Mouse (Mus musculus) spleen, embryonic (tissue): ENCODE measurements around the gene Sel1l2.

Experiments
- CTCF ChIA-PET: fragments of 350-600 bp; sonication (Branson Sonifier 250); formaldehyde crosslinking; loops from one replicate; lab custom pipeline; 2022; lab: Charles Lee

Gene Sel1l2

DNA sequence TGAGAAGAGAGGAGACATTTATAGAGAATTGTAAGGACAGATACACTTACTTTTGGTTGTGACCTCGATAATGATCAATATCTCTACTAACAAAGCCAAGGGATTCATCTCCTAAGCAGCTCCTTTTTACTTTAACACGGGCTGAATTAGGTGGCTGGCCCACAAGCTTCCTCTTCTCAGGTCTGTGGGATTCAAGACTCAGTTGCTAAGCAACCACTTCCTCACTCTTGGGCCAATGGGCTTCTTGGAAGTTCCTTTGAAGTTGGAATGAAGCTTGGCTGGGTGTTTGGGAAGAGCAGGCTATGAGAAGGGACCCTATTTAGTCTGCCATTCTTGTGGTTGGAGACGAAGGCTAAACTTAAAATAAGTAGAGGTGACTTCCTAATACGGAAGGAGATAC, at the start of gene Sel1l2:
Sel1l2 (minus strand) TSS at position 182 of the 400 bp plus-strand sequence.
- CTCF ChIA-PET = no interaction called here

DNA sequence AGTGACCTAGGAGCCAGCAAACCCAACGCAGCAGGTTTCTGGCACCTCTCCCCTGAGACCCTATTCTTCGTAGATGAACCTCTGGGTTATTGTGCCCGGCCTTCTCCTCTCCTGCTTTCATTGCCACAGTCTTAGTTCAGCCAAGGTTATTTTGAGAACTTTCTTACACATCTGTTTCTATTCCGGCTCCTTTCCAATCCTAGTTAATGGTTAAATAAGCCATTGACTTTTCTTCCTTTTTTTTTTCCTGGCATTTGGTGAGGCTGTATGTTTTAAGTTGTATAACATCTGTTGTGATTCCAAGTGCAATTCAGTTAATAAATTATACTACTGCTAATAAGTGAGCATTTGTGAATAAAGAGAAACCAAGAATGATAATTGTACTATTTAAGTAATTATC, 49.6 kb upstream of the Sel1l2 start:
- CTCF ChIA-PET = no interaction called here

DNA sequence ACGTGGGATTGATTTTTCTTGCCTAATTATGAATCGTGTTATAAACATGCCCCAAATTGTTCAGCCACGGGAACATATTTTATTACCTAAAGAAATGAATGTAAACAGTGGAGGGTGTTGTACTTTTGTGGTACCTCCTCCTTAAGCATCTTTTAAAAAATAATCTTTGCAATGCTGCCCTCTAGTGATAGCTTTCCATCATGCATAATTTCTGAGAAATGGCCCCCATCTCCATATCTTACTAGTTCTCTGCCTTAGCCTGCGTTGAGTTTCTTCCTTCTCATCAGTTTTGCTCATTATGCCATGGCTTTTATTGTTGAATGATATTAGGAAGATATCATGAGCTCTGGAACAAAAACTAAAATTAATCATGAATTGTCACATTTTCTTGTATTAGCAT, 37.8 kb upstream of the Sel1l2 start:
- CTCF ChIA-PET = interaction anchor here (1.0 kb wide), 1 partner anchor 14 kb away, joined by 5 read pairs; no protein-coding TSS in a partner anchor

DNA sequence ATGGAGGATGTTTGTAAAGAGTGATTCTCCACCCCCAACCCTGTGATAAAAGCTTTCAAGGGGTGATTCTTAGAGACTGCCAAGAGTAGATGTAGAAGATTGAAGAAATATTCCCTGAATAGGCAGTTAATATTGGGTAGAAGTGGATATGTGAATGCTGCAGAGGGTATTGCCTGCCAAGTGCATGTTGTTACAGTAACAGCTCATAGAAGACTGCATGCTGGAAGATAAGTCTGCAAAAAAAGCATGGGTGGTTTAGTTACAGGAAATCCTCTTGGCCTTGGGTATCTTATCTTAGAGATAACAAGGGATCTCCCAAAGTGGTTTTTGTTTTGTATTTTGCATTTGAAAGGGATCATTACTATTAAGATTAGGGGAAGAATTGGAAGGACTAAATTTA, 36.3 kb upstream of the Sel1l2 start:
- CTCF ChIA-PET = no interaction called here

DNA sequence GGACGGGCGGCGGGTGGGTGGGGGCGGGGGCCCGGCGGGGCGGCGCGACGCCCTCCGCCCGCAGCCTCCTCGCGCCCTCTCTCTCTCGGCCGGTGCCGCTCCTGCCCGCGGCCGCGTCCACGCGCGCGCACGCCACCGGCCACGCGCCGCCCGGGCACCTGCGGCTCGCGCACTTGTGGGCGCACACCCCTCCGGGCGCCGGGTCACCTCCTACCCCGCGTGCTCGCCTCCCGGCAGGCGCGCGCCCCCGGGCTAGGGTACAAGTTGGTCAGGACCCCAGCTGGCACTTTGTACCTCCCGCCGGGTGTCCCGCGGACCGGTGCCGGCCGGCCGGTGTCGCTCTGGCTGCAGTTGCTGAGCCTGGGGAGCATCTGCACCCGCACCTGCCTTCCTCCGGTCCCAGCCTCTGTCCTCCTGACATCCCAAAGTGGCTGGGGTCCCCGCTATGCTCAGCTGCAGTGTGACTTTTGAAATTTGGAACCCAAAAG, 6.3 kb upstream of the Sel1l2 start:
- CTCF ChIA-PET = no interaction called here

DNA sequence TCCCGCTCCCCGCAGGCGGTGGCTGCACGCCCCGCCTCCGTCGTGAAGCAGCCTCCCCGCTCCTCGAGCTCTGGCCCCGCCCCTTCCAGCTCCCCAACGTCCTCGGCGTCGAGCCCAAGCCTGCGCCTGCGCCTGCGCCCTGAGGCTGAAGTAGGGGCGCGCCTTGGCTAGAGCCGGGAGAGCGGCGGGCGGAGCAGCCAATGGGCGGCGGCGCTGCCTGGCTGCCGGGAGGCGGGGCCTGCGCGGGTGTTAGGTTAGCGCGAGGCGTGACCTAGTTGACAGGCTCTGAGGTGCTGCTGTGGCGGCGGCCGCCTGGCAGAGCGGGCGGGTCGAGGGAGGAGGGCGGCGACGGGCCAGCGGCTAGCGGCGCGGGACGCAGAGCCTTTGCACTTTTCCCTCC, 5.7 kb upstream of the Sel1l2 start, which contains the start of gene Macrod2:
Macrod2 (plus strand) TSS at position 131 of the 400 bp plus-strand sequence.
- CTCF ChIA-PET = no interaction called here

DNA sequence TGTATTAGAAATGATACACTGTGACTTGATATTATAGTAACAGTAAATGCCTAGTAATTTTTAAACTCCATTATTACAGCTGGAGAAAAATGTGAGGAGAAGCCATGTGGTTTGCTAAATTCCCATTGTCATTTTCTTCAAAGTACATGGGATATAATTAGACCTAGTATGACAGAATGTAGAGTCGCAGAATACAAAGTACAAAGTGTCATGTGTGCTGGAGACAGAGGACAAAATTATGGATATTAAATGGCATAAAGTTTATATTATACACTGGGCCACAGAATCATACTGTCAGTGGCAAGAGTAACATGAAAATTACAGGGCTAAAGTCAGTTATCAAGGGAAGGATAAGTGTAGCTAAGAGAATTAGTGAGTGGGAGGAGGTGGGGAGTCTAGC, 24.7 kb downstream of the Sel1l2 start:
- CTCF ChIA-PET = no interaction called here

DNA sequence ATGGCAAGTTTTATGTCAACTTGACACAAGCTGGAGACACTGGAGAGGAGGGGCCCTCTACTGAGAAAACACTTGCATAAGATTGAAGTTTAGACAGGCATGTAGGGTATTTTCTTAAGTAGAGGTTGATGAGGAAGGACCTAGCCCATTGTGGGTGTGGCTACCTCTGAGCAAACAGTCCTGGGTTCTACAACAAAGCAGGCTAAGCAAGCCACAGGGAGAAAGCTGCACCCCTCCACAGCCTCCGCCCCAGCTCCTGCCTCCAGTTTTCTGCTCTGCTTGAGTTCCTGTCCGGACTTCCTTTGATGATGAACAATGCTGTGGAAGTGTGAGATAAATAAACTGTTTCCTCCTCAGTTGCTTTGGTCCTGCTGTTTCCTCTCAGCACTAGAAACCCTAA, 29.6 kb downstream of the Sel1l2 start:
- CTCF ChIA-PET = no interaction called here

DNA sequence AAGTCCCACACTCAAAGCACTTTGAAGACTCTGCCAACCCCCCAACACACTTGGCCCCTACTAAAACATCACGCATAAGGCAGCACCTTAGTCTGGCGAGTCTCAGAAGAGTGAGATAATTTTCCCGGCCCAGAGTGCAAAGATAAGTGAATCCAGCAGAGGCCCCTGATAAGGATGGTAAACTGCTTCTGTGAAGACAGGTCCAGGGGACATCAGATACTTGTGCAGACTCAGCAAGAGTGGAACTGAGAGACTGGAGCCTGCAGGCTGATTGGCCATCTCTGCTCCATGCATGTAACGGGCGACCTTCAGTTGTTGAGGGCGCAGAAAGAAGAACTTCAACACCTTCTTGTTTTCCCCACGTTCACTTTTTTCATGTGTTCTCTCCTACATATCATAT, 47.1 kb downstream of the Sel1l2 start:
- CTCF ChIA-PET = no interaction called here

DNA sequence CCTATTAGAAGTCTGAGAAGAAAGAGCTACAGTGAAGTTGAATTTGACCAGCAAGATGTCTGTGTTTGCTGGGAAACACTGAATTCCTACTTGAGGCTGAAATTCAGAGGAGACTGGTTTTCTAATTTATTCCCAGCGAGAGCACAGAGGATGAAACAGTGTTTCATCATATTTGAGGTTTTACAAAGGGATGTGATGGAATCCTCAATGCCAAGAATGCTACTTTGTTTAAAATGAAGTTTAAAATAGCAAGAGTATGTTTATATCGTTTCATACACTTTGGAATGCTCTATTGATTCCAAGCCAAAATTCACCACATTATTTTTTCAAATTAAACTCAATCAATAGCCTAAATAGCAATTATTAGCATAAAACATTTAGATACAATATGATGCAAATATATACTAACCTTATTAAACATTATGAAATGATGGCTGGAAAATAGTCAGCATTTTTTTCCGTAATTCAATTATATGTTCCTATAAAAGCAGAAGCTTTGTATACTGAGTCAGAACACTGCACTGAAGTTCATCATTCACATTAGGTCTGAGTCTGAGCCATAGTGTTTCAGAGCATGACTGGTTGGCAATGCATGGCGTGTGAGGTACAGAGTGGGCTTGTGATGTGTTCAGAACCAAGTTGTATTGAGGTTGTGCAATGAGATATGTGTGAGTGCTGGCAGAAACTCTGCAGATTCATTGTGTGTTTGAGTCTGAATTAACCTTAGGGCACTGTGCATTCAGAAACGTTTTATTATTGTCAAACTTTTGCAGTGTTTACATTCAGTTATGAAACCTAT, 58.8 kb downstream of the Sel1l2 start:
- CTCF ChIA-PET = no interaction called here

DNA sequence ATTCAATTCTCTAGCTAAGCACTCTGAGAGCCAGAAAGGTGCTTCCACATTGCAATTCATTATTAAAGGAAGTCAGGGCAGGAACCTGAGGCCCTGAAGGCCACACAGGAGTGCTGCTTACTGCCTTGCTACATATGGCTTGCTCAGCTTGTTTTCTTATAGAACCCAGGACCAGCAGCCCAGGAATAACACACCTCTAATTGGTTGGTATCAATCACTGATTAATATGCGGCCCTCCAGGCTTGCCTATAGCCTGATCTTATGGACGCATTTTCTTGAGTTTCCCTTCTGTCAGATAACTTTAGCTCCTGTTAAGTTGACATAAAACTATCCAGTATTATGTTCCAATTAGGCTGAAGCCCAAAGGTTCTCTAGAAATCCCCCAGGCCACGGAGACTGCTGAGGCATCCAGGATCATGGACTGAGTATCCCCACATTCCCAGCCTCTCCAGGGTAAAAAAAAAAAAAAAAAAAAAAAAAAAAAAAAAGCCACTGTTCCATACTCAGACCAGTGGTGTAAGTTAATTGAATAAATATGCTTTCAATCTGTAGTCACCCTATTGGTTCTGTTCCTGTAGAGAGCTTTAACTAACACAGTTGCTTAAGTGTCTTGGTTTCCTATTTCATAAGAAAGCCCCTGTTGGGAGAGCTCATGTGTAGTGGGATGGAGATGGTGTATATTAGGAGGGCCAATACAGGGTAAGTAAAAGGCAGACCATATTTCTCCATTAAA, 86.4 kb downstream of the Sel1l2 start:
- CTCF ChIA-PET = no interaction called here

DNA sequence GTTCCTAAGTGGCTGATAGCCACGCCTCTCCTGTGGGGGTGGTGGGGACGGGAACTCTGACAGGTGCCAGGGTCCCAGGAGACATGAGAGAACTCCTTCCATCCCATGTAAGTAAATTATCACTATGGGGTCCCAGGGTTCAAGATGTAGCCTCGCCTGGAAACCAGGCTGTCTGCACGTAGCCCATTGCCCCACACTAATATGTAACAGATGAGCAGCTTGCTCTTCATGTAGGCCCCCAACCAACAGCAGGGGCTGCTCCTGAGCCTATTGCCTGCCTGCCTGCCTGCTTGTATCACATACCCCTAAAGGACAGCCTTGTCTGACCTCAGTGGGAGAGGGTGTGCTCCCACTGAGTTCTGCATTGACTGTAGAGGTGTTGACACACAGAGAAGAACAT, 92.4 kb downstream of the Sel1l2 start:
- CTCF ChIA-PET = no interaction called here

DNA sequence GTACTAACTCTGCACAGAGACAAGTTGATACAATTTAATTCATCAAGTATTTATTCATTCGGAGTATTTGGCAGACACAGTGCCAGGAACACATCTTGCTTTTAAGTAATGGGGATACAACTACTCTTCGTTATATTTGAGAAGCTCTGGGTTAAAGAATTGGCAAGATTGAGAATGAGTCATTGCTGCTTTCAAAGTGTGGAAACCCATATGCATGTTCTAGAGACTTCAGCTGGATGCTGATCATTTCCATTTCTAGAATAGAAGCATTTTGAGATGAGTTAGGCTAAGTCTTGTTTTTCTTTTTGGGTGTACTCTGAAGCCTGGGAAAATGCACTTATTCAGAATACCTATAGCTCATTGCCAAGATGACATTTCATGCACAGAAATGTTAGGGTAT, 95.7 kb downstream of the Sel1l2 start:
- CTCF ChIA-PET = no interaction called here

DNA sequence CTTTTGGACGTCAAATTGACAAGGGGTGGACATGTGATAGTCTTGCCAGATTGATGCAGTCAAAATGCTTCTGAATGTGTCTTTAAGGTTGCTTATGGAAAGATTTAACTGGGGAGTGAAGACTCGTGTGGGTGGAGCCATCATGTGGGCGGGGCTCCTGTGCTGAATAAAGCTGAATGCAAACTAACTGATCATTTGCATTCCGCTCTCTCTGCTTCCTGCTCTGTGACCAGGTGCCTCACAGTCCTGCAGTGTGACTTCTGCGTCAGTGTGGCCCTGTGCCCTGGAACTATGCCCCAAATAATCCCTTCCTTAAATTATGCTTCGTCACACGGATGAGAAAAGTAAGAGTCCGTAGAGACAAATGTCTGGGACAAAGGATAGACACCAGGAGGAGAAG, 108.7 kb downstream of the Sel1l2 start:
- CTCF ChIA-PET = no interaction called here

DNA sequence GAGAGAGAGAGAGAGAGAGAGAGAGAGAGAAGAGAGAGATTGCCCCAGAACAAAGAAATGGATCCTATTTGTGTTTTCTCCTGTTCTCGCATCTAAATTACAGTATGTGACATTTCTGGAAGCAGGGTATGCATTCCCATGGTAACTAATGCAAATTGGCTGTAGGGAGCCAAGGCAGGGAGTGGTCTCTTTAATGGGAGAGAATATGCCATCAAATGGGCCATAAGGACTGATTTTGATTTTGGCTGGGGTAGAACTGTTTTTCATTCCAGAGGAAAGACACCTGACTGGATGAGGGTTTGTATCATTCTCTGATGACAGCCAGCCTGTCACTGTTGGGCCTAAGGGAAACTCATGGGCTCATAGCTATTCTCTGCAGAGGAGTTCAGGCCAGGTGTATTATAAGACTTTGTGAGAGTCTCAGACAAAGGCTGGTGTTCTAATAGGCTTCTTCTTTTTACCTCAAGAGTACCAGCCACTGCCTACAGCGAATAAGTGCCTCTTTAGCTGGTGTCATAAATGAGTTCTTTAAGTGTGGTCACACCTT, 133.8 kb downstream of the Sel1l2 start:
- CTCF ChIA-PET = no interaction called here

DNA sequence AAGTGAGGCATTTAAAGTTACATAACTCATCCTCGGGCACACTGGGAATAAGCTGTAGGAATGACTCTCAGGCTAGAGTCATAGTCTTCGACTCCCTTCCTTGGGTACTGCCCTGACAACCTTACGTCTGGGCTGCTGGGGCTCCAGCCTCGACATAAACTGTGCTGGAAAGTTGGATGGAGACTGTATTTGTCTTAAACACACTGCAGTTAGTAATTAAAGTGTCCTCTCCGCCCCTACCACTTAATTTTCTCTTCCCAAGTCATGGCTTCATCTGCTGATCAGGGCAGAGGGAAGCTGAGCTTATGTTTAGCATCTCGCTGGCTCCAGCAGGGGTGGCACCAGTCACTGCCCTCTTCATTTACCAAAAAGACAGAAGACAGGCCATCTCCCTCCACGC, 135.2 kb downstream of the Sel1l2 start:
- CTCF ChIA-PET = no interaction called here

DNA sequence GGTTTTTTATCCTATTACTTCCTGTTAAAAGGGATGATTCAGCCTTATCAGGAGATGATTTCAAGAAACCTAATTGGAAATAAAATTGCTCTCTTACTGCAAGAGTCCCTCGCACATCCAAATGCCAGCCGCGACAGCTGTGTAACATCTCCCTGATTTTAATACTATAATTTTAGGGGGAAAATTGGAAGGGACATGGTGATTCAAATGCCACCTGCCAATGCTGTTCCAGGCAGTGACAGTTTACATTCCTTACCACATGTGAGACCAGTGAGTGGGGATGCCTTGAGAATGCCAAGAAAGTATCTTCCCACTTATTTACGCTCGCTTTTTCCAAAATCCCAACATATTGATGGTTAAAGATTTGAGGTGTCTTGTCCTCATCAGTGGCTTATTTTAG, 146.4 kb downstream of the Sel1l2 start:
- CTCF ChIA-PET = no interaction called here

DNA sequence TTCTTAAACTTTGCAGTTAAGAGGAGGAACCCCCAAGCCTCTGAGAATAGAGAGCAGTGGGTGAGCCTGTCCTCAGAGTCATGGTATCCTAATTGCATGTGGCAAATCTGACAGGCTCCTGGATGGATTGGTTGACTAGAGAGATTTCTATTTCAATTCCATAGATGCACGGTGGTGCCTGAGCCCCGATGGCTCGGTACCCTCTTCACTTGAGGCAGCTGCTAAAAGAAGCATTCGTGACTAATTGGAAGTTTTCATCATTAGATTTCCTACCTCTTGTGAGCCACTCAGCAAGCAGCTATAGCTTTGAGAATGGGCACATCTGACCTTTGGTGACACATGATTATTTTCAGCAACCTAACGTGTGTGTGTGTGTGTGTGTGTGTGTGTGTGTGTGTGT, 147.1 kb downstream of the Sel1l2 start:
- CTCF ChIA-PET = no interaction called here

DNA sequence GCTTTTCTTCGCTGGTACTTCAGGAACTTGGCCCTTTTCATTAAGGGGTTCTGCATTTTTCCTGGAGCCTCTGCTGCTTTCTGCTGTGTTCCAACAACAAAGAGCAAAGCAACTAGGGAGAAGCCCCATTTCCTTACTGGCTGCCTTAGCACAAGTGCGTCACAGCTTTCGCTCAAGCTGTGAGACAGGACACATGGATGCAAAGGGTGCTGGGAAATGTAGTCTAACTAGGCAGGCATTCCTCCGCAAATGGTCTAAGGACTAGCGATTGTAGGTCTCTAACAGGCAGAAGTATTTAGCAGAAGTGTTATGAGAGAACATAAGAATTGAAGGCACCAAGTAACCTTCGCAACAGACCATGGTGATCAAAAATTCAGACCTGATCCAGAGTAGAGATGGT, 152.3 kb downstream of the Sel1l2 start:
- CTCF ChIA-PET = no interaction called here

DNA sequence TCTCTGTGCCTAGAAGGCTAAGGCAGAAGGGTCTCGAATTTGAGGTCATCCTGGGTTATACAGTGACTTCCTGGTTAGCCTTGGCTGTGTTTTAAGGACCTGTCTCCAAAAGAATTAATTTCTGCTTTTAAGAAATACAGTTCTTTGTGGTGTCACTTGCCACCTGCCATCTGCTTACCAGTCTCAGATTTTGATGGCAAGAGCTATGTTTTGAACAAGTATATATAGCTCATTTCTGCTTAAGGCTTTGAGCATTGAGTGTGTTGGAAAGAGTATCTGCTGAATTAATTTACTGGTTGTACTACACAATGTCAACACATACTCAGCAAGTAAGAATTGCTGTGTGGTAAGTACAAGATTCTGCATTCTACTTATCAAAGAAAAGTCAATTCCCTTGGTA, 159.2 kb downstream of the Sel1l2 start:
- CTCF ChIA-PET = no interaction called here

DNA sequence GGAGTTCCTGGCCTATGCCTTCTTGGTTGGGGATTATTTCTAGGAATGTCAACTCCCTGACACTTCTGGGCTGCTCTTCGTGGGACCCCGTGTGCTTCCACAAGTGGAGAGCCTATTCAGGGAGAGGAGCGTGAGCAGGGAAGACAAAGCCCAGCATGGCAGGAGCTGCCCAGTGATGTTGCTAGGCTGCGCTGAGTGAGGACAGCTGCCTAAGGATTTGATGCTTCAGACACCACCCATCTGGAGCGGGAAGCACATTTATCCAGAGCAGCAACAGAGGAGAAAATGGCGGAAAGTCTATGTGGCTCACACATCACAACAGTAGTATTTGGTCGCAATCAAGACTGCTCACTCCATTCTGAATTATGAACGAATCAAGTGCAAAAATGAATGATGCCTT, 169.2 kb downstream of the Sel1l2 start:
- CTCF ChIA-PET = no interaction called here

DNA sequence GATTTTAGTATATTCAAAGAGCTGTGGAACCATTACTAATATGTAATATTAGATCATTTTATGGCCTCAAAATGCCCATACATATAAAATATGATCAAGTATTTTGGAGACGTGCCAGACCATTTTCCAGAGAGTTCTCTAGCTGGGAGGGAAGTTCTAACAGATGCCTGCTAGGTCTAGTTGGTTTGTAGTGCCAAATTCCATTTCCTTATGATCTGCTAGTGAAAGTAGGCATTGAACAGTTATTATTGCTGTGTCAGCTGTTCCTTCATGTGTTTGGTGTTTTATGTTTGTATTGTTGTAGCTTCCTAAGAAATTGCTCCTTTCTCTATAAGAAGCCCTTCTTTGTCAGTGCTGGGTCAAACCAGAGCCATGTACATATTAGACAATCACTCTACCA, 173.5 kb downstream of the Sel1l2 start:
- CTCF ChIA-PET = no interaction called here

DNA sequence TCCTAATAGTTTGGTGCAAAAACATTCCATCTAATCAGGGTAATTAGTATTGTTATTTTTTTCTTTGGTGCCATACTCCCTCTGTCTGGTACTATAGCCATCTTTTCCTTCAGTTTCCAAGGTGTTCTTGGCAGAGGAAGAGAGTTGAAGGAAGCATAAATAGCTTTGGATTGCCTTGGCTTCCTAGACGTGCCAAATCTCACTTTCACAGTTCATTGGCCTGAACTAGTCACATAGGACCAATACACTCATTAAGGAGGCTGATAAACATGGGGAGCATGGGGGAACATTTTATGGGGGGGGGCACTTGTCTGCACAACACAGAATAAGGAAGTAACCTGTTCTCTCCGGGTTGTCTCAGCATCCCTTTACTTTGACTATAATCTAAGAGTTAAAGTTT, 174.1 kb downstream of the Sel1l2 start:
- CTCF ChIA-PET = no interaction called here
